Mouse (Mus musculus) liver, embryonic 16.5 days (tissue): Measurements from ENCODE around the gene Ppm1b. TPM values are rescaled to one million over a fixed set of nuclear protein-coding genes. Genes with fewer than 3 reads are reported as not detected.

Experiments used
- ATAC-seq: fragments of 200-750 bp; cut with Nextera tagmentation; 2 replicates; pipeline ENCODE4 v1.8.0; 2017; ENCODE audit warnings: low read depth, mild to moderate bottlenecking, moderate number of reproducible peaks, moderate library complexity
- H3K27ac ChIP-seq: fragments of 300-500 bp; sonication (generic); 2 replicates; pipeline ENCODE4 v1.5.1; 2014; ENCODE audit warnings: mild to moderate bottlenecking, low read length
- H3K27me3 ChIP-seq: fragments of 300-500 bp; sonication (generic); 2 replicates; pipeline ENCODE4 v1.6.1; 2014; ENCODE audit warnings: low read depth, low read length, mixed read lengths; ENCODE audit not compliant: control insufficient read depth, insufficient read depth
- H3K36me3 ChIP-seq: fragments of 300-500 bp; sonication (generic); 2 replicates; pipeline ENCODE4 v1.6.1; 2014; ENCODE audit warnings: mild to moderate bottlenecking; ENCODE audit not compliant: control insufficient read depth, insufficient read depth
- H3K4me1 ChIP-seq: fragments of 300-500 bp; sonication (generic); 2 replicates; pipeline ENCODE4 v1.6.1; 2014; ENCODE audit warnings: low read depth, low read length, mixed read lengths; ENCODE audit not compliant: control insufficient read depth
- H3K4me2 ChIP-seq: fragments of 300-500 bp; sonication (generic); 2 replicates; pipeline ENCODE4 v1.6.1; 2014; ENCODE audit warnings: low read depth, low read length, mixed read lengths
- H3K4me3 ChIP-seq: fragments of 300-500 bp; sonication (generic); 2 replicates; pipeline ENCODE4 v1.5.1; 2014; ENCODE audit warnings: low read depth, mild to moderate bottlenecking, low read length
- H3K9ac ChIP-seq: fragments of 300-500 bp; sonication (generic); 2 replicates; pipeline ENCODE4 v1.6.1; 2014; ENCODE audit warnings: low read depth, low read length
- H3K9me3 ChIP-seq: fragments of 300-500 bp; sonication (generic); replicated peaks from 2 replicates; pipeline ENCODE4 v1.6.1; 2016; ENCODE audit warnings: low read length; ENCODE audit not compliant: control insufficient read depth
- WGBS: fragments of 180-500 bp; shearing (Covaris S2); extraction: QIAGEN DNeasy Blood & Tissue Kit; methylation state at CpG from one replicate; pipeline ENCODE4 v1.1.7; 2014; ENCODE audit not compliant: insufficient replicate concordance; 5-methylcytosine and 5-hydroxymethylcytosine counted together
- polyA plus RNA-seq: library from polyadenylated mRNA; unstranded; fragments of >200 nt; fragmentation: Nextera tagmentation; extraction: Ambion mirVana; gene quantifications from 2 replicates; pipeline ENCODE4 v1.2.1, GENCODE M21; 2015

Ppm1b gene
- polyA plus RNA-seq, 1 experiment from 2014 or later = 45.5 TPM

DNA sequence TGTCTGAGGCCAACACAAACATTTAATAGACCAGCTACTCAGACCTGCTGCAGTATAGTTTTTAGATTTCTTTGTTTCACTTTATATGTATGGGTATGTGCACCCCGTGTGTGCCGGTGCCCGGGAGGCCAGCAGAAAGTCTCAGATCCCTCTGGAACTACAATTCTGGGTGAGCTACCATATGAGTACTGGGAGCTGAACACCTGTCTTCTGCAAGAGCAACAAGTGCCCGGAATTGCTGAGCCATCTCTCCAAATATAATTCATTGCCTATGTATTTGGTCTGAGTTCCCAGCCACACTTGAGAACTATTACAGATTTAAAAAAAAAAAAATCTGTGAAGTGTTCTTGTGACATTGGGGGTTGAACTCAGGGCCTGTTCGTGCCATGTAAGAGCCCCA is 19.7 kb upstream of the Ppm1b start:
- Histone ChIP-seq H3K4me2 (no peak overlapping the region), H3K27me3 (no peaks in the 10 kb centered on the region), H3K9ac (no peak overlapping the region), H3K27ac (0 out of 2 replicates have a peak overlapping the region, but pooled peaks have one; percentile 18), H3K4me1 (peaks cover 60% of the 10 kb centered on the region), H3K9me3 (peaks cover 7% of the 10 kb centered on the region; the same call in 1 of the 2 replicates), H3K36me3 (no peaks in the 10 kb centered on the region), H3K4me3 (no peak overlapping the region)
- ATAC-seq = no peak
- WGBS = 86% methylated on average over 5 of the region's 5 CpGs

GRCm38 (mm10) chr17:84937220-84937619 is 19.3 kb upstream of the Ppm1b start:
- Histone ChIP-seq H3K27me3 (no peaks in the 10 kb centered on the region), H3K9me3 (peaks cover 4% of the 10 kb centered on the region; the same call in 1 of the 2 replicates), H3K36me3 (no peaks in the 10 kb centered on the region), H3K4me1 (peaks cover 64% of the 10 kb centered on the region), H3K4me3 (no peak overlapping the region), H3K27ac (no peak overlapping the region), H3K9ac (no peak overlapping the region), H3K4me2 (no peak overlapping the region)
- ATAC-seq = no peak
- 78% methylated on average over 7 of the region's 7 CpGs for whole genome bisulfite sequencing

DNA sequence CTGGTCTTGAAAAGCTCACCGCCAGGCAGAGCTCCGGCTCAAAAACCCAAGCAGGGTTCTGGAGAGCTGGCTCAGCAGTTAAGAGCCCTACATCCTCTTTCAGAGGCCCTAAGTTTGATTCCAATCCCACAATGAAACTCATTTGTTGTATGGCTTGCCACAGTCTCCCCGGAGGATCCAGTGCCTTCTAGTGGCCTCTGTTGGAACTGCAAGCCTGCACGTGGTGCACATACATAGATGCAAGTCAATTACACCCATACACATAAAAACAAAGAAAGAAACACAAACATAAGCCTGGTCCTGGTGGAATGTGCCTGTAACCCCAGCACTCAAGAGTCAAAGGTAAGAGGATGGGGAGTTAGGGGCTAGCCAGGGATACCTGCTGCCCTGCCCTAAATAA is 18.3 kb upstream of the Ppm1b start:
- Histone ChIP-seq H3K27me3 (no peaks in the 10 kb centered on the region), H3K36me3 (no peaks in the 10 kb centered on the region), H3K27ac (no peak overlapping the region), H3K9ac (no peak overlapping the region), H3K4me1 (peaks cover 66% of the 10 kb centered on the region), H3K4me2 (no peak overlapping the region), H3K9me3 (peaks cover 3% of the 10 kb centered on the region; the same call in 1 of the 2 replicates), H3K4me3 (no peak overlapping the region)
- ATAC-seq = no peak
- 92% methylated on average over 4 of the region's 4 CpGs for WGBS

GRCm38 (mm10) chr17:84940017-84940731 is 16.4 kb upstream of the Ppm1b start:
- Histone ChIP-seq H3K36me3 (no peaks in the 10 kb centered on the region), H3K9me3 (peaks cover 3% of the 10 kb centered on the region; the same call in 1 of the 2 replicates), H3K27me3 (no peaks in the 10 kb centered on the region), H3K4me1 (peaks cover 48% of the 10 kb centered on the region), H3K27ac (peak overlapping the region; percentile 59), H3K9ac (no peak overlapping the region), H3K4me3 (no peak overlapping the region), H3K4me2 (no peak overlapping the region)
- no peak for ATAC-seq
- WGBS = 32% methylated on average over 9 of the region's 9 CpGs

DNA sequence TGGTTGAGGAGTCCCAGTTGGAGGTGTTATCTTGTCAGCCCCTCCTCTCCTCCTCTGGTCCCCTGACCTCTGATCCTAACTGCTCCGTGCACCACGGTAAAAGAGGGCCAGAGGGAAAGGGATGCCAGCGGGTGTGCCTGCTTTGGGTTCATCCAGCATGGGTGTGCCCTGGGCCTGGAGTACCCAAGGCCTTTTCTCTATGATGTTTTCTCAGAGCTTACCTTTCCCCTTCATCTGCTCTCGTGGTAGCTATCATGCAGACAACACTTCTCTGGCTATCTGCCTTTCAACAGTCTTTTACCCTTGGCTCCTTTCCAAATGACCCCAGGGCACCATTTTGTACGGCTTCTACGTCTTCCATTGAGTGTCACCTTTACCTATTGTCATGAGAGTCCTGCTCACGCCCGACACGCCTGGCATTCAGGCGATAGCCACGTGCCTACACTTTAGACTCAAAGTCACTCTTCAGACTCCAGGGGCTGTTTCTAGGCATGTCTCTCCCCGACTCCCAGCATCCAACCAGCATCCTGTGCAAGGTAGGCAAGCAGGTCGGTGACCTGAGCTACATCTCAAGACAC is 15.2 kb upstream of the Ppm1b start:
- Histone ChIP-seq H3K4me1 (peaks cover 40% of the 10 kb centered on the region), H3K27me3 (no peaks in the 10 kb centered on the region), H3K9me3 (peaks cover 3% of the 10 kb centered on the region; the same call in 1 of the 2 replicates), H3K27ac (peak overlapping the region; percentile 90), H3K9ac (no peak overlapping the region), H3K36me3 (no peaks in the 10 kb centered on the region), H3K4me3 (no peak overlapping the region), H3K4me2 (no peak overlapping the region)
- WGBS = 59% methylated on average over 13 of the region's 13 CpGs
- peak; percentile 54 for ATAC-seq

GRCm38 (mm10) chr17:84942358-84943032 is 14.0 kb upstream of the Ppm1b start:
- ATAC-seq = peak; percentile 73

DNA sequence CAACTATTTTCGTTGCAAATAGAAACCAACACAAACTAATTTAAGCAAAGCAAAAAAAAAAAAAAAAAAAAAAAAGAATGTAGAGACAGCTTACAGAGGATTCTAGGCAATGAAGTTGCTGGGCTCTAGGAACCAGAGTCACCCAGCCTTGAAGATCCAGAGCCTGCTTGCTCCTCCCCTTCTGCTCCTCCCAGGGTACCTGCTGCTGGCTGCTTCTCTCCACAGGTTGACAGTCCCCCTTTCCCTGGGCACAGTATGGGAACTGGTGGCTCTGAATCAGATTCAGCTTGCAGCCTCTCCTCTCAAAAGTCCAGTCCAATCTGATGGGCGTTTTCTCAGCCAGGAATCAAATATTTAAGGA is 13.5 kb upstream of the Ppm1b start:
- 31% methylated on average over 2 of the region's 2 CpGs for WGBS
- no peak overlapping the region for H3K4me3 ChIP-seq
- H3K4me2 ChIP-seq = peak overlapping the region; percentile 28; the same call in 1 of the 2 replicates
- no peak overlapping the region for H3K9ac ChIP-seq
- peak; percentile 41; the same call in 1 of the 2 replicates for ATAC-seq
- H3K27me3 ChIP-seq = no peaks in the 10 kb centered on the region
- peaks cover 2% of the 10 kb centered on the region; the same call in 1 of the 2 replicates for H3K9me3 ChIP-seq
- H3K27ac ChIP-seq = peak overlapping the region; percentile 90
- H3K36me3 ChIP-seq = no peaks in the 10 kb centered on the region
- peaks cover 36% of the 10 kb centered on the region for H3K4me1 ChIP-seq

More at GRCm38 (mm10) chr17:84942358-84943032, 14.0 kb upstream of the Ppm1b start:
- H3K9me3 ChIP-seq = peaks cover 3% of the 10 kb centered on the region; the same call in 1 of the 2 replicates
- no peaks in the 10 kb centered on the region for H3K27me3 ChIP-seq
- H3K4me1 ChIP-seq = peaks cover 36% of the 10 kb centered on the region
- peak overlapping the region; percentile 90 for H3K27ac ChIP-seq
- WGBS = 22% methylated on average over 10 of the region's 10 CpGs
- no peak overlapping the region for H3K4me3 ChIP-seq
- peak overlapping the region; percentile 29; the same call in 1 of the 2 replicates for H3K9ac ChIP-seq
- peak overlapping the region; percentile 28 for H3K4me2 ChIP-seq
- H3K36me3 ChIP-seq = no peaks in the 10 kb centered on the region

- no peak overlapping the region for H3K4me3 ChIP-seq
- WGBS = 87% methylated on average over 6 of the region's 6 CpGs
- H3K27ac ChIP-seq = no peak overlapping the region
- H3K36me3 ChIP-seq = no peaks in the 10 kb centered on the region
- H3K9ac ChIP-seq = no peak overlapping the region
- no peaks in the 10 kb centered on the region for H3K9me3 ChIP-seq
- no peak overlapping the region for H3K4me2 ChIP-seq
- H3K4me1 ChIP-seq = peaks cover 36% of the 10 kb centered on the region
- H3K27me3 ChIP-seq = no peaks in the 10 kb centered on the region
- no peak for ATAC-seq
Observed at GRCm38 (mm10) chr17:84944348-84944747, 12.2 kb upstream of the Ppm1b start.
